Mouse (Mus musculus) G1E (cell line): ENCODE measurements around the gene Psen1. TPM values are rescaled to one million over a fixed set of nuclear protein-coding genes. Genes with fewer than 3 reads are reported as not detected.

Experiments
- ATAC-seq: 2 replicates; pipeline ENCODE4 v1.8.0; 2016; ENCODE audit warnings: mild to moderate bottlenecking; ENCODE audit not compliant: insufficient number of reproducible peaks, poor library complexity, low FRiP score, severe bottlenecking; ENCODE audit errors: extremely low read depth
- DNase-seq: peaks from one replicate; pipeline ENCODE4 v3.0.0; 2012; ENCODE audit warnings: low spot score
- H3K27me3 ChIP-seq: 2 replicates; pipeline ENCODE4 v1.6.1; 2012; ENCODE audit warnings: mild to moderate bottlenecking, low read length, inconsistent platforms; ENCODE audit not compliant: insufficient read depth
- H3K36me3 ChIP-seq: replicated peaks from 2 replicates; pipeline ENCODE3; 2012; ENCODE audit warnings: mild to moderate bottlenecking, inconsistent platforms
- H3K4me1 ChIP-seq: 2 replicates; pipeline ENCODE4 v1.6.1; 2012; ENCODE audit warnings: low read depth, low read length, inconsistent platforms, mixed read lengths; ENCODE audit not compliant: insufficient read depth
- H3K4me3 ChIP-seq: 2 replicates; pipeline ENCODE4 v1.5.1; 2012; ENCODE audit warnings: low read depth, mild to moderate bottlenecking, inconsistent platforms, low read length, moderate library complexity, mixed read lengths
- H3K9me3 ChIP-seq: replicated peaks from 2 replicates; pipeline ENCODE4 v1.6.1; 2012; ENCODE audit warnings: inconsistent platforms
- CTCF ChIP-seq: IDR thresholded peaks from 2 replicates; pipeline ENCODE4 v1.5.1; 2012; ENCODE audit warnings: low read depth, low read length, inconsistent platforms, mixed read lengths
- GATA1 ChIP-seq: IDR thresholded peaks from 2 replicates; pipeline ENCODE4 v1.6.1; 2012; ENCODE audit warnings: borderline replicate concordance, low read length, inconsistent platforms, mixed read lengths
- GATA2 ChIP-seq: IDR thresholded peaks from 2 replicates; pipeline ENCODE4 v1.6.1; 2012; ENCODE audit warnings: low read depth, low read length, inconsistent platforms, borderline replicate concordance
- POLR2AphosphoS5 ChIP-seq: IDR thresholded peaks from 2 replicates; pipeline ENCODE4 v1.6.1; 2012; ENCODE audit warnings: low read depth, low read length, inconsistent platforms; ENCODE audit not compliant: insufficient replicate concordance
- TAL1 ChIP-seq: conservative IDR thresholded peaks from 2 replicates; pipeline ENCODE4 v1.6.1; 2012; ENCODE audit warnings: low read depth, low read length, inconsistent platforms, mixed read lengths
- polyA plus RNA-seq: library from polyadenylated mRNA; stranded (reverse); fragments of >175 nt; gene quantifications from 2 replicates; pipeline ENCODE4 v1.2.3, GENCODE M21; 2012
- total RNA-seq, 2 experiments: library from RNA; stranded (forward) in 1 of 2; stranded (reverse) in 1 of 2; fragments of 200-1000 nt in 1 of 2; fragments of >200 nt in 1 of 2; fragmentation: Nextera tagmentation in 1 of 2; gene quantifications; 2 replicates each; pipeline ENCODE4 v1.2.3; 2014 to 2017

Psen1 gene
- total and polyA plus RNA-seq, 3 experiments = 32.5 to 123 (median 74.3) TPM

DNA sequence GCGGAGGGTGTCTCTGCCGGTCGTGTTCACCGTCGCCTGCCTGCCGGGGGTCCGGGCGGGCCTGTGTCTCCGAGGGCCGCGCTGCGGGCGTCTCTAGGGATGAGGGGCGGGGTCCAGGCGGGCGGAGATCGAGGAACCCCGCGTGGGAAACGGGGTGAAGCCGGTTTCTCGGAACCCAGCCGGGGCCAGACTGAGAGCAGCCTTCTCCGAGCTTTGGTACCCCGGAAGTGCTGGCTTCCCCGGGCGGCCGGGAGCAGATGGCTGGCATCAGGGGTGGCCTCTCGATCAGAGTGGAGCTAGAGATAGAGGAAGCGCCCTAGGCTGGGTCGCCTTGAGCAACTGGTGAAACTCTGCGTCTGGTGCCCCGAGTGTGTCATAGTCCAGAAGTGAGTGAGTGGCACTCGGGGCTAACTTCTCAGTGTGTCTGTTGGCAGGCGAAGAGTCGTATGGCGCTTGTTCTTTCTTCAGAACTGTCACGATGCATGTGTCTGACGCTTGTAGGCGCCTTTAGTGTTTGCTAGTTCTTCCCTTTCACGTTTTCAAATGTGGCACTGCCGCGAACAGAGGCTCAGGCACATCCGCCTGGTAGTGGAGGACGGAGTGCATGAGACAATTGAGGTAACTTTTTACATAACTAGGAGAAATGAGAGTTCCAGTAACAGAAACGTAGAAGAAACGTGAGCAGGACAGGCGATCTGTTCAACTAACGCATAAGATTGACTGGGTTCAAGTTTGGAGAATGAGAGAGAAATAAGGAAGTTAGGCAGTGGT lies 549 bp downstream of the Psen1 start:
- H3K36me3 ChIP-seq = peaks cover 47% of the 10 kb centered on the region
- no peaks in the 10 kb centered on the region for H3K9me3 ChIP-seq
- peak overlapping the region; percentile 81 for H3K4me3 ChIP-seq
- ATAC-seq (peak; percentile 51), DNase-seq (peak; percentile 81)
- H3K4me1 ChIP-seq = peaks cover 45% of the 10 kb centered on the region
- no peaks in the 10 kb centered on the region for H3K27me3 ChIP-seq
- TF ChIP-seq CTCF (no peak), TAL1 (no peak), POLR2AphosphoS5 (peak; percentile 42; the same call in 1 of the 2 replicates), GATA2 (no peak), GATA1 (no peak)

DNA sequence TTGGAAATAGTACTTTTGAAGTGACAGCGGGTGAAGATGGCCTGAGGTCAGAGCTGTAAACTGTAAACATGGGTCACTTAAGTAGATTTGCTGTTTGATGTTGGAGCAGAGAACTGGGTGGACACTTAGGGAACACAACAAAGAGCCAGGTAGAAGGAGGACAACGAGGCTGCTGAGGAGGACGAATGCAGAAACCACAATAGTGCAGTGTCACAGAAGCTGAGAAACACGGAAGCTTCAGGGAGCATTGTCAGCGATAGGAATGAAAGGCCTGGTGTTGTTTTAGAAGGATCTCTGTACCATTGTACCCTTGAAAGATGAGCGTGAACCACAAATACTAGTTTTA lies 1.1 kb downstream of the Psen1 start:
- ATAC-seq (no peak; the same call in 1 of the 2 replicates), DNase-seq (no peak)
- peaks cover 45% of the 10 kb centered on the region for H3K4me1 ChIP-seq
- TF ChIP-seq POLR2AphosphoS5 (no peak), GATA1 (no peak), TAL1 (no peak), CTCF (no peak), GATA2 (no peak)
- H3K27me3 ChIP-seq = no peaks in the 10 kb centered on the region
- no peaks in the 10 kb centered on the region for H3K9me3 ChIP-seq
- peaks cover 45% of the 10 kb centered on the region for H3K36me3 ChIP-seq
- H3K4me3 ChIP-seq = peak overlapping the region; percentile 81

DNA sequence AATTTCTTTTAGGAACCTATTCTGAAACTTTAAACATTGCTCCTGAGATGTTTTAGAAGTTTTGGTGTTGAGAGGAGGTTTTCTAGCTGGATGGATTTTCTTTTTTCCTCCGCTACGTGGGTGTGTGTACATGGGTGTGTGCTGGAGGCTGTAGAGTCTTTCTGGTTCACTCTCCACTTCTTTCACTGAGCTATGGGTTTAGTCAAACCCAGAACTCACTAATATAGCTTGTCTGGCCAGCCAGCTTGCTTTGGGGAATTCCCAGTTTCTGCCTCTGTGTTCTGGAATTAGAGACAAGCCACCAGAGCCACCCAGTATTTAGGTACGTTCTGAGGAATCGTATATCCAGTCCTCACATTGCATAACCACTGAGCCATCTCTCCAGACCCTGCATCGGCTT lies 6.1 kb downstream of the Psen1 start:
- Histone ChIP-seq H3K27me3 (no peaks in the 10 kb centered on the region), H3K4me3 (no peak overlapping the region), H3K4me1 (peaks cover 49% of the 10 kb centered on the region), H3K9me3 (no peaks in the 10 kb centered on the region), H3K36me3 (peaks cover 66% of the 10 kb centered on the region)
- DNase-seq (no peak), ATAC-seq (no peak)
- TF ChIP-seq GATA1 (no peak), GATA2 (no peak), POLR2AphosphoS5 (no peak), TAL1 (no peak), CTCF (no peak)

DNA sequence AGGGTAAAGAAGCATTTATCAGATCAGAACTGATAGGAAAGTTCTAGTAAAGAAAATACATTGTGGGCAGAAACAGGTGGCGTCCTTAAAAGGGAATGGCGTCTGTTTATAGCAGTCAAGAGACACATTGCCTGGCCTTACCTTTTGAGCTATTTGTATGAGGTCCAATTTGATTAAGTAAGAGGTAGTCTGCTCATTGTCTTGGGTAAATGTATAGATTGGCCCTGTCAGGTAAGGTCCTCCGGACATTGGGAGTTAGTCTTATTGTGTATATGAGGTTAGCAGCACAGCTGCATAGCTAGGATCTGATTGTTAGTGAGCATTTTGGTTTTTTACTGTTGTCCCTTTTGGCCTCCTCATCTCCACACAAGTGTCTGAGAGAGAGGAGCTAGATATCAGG lies 6.7 kb downstream of the Psen1 start:
- Histone ChIP-seq H3K4me3 (no peak overlapping the region), H3K36me3 (peaks cover 73% of the 10 kb centered on the region), H3K27me3 (no peaks in the 10 kb centered on the region), H3K9me3 (no peaks in the 10 kb centered on the region), H3K4me1 (peaks cover 44% of the 10 kb centered on the region)
- DNase-seq (no peak), ATAC-seq (no peak)
- TF ChIP-seq POLR2AphosphoS5 (no peak), CTCF (no peak), GATA2 (no peak), TAL1 (no peak), GATA1 (no peak)

DNA sequence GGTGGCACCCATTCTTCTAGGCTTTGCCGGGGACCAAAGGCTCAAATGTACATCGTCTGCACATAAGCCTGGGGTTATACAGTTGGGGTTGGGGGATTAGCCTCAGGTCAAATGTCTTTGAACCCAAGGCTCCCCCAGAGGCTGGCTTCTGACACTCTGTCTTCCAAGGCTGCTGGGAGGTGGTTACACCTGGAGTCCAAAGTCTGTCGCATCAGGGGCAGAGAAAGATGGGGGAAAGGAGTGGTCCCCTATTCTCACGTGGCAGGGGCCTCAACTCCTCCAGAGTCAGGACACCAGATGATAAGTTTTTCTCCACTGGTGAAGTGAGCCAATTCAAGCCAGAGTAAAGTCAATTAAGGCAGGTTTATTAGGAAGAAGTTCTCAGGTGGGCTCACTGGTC lies 10.7 kb downstream of the Psen1 start:
- no peak for DNase-seq
- TF ChIP-seq POLR2AphosphoS5 (no peak), GATA2 (no peak), CTCF (no peak), GATA1 (no peak), TAL1 (no peak)
- no peak for ATAC-seq

GRCm38 (mm10) chr12:83701608-83702007 lies 13.7 kb downstream of the Psen1 start:
- TF ChIP-seq TAL1 = no peak
- no peak for TF ChIP-seq GATA2
- TF ChIP-seq POLR2AphosphoS5 = no peak
- TF ChIP-seq GATA1 = no peak
- TF ChIP-seq CTCF = no peak
- DNase-seq (no peak), ATAC-seq (no peak)
- Histone ChIP-seq H3K4me1 (peaks cover 20% of the 10 kb centered on the region; the same call in 1 of the 2 replicates), H3K36me3 (peaks cover 86% of the 10 kb centered on the region), H3K4me3 (no peak overlapping the region), H3K27me3 (no peaks in the 10 kb centered on the region), H3K9me3 (no peaks in the 10 kb centered on the region)

More for the DNA sequence above, 10.7 kb downstream of the Psen1 start:
- Histone ChIP-seq H3K4me3 (no peak overlapping the region), H3K36me3 (peaks cover 81% of the 10 kb centered on the region), H3K4me1 (peaks cover 27% of the 10 kb centered on the region; the same call in 1 of the 2 replicates), H3K27me3 (no peaks in the 10 kb centered on the region), H3K9me3 (no peaks in the 10 kb centered on the region)

- H3K4me1 ChIP-seq = peaks cover 25% of the 10 kb centered on the region
- no peaks in the 10 kb centered on the region for H3K9me3 ChIP-seq
- peaks cover 88% of the 10 kb centered on the region for H3K36me3 ChIP-seq
- no peaks in the 10 kb centered on the region for H3K27me3 ChIP-seq
- TF ChIP-seq POLR2AphosphoS5 = no peak
- TF ChIP-seq TAL1 = no peak
- TF ChIP-seq GATA1 = no peak
- no peak for TF ChIP-seq CTCF
- no peak for TF ChIP-seq GATA2
- H3K4me3 ChIP-seq = no peak overlapping the region
- DNase-seq (no peak), ATAC-seq (no peak)
These were observed 14.8 kb downstream of the Psen1 start for GRCm38 (mm10) chr12:83702796-83703195.
